Mouse (Mus musculus) layer of hippocampus, postnatal 14 days (tissue): ENCODE results near the gene Spaca5. TPM values are rescaled to one million over a fixed set of nuclear protein-coding genes. Genes with fewer than 3 reads are reported as not detected.

ENCODE experiments used
- DNase-seq, 2 experiments: peaks; one replicate each; pipeline ENCODE4 v3.0.0; 2021 to 2022; ENCODE audit warnings: low spot score in 2 of 2, mixed read lengths in 1 of 2
- long read RNA-seq, 2 experiments: library from polyadenylated mRNA; stranded (forward); transcript quantifications; one replicate each; pipeline ENCODE4 v2.0.0; 2021
- total RNA-seq, 2 experiments: library from RNA; stranded (reverse); gene quantifications; 2 replicates each; pipeline ENCODE4 v1.2.3; 2021

Gene Spaca5
- not detected for total RNA-seq
- long read RNA-seq, experiment 1, result 0 reads
- long read RNA-seq, experiment 2, result 0 reads

- no peak for DNase-seq
Measured at GRCm38 (mm10) chrX:21068106-21068505, at the start of gene Spaca5. Spaca5 (plus strand) TSS chrX:21068406.

- no peak for DNase-seq
Measured at GRCm38 (mm10) chrX:21061460-21061859, 6.7 kb upstream of the Spaca5 start.

GRCm38 (mm10) chrX:21061866-21062543 is 6.2 kb upstream of the Spaca5 start, which contains the start of gene Zfp182:
Zfp182 (minus strand) TSS chrX:21062316.
- DNase-seq, result peak; percentile 68 to 87

GRCm38 (mm10) chrX:21062544-21062890 is 5.7 kb upstream of the Spaca5 start:
- DNase-seq, result no peak

- DNase-seq, result no peak
Measured at GRCm38 (mm10) chrX:21088645-21088982, 20.4 kb downstream of the Spaca5 start.

- peak; percentile 62 to 77 for DNase-seq
Measured at GRCm38 (mm10) chrX:21088983-21089866, 21.0 kb downstream of the Spaca5 start, which contains the start of gene Zfp300. Zfp300 (minus strand) TSS chrX:21089527.

- DNase-seq, result no peak
Measured at GRCm38 (mm10) chrX:21089867-21090239, 21.6 kb downstream of the Spaca5 start.

- DNase-seq, result no peak
Measured at GRCm38 (mm10) chrX:21115520-21115919, 47.3 kb downstream of the Spaca5 start, which contains the start of gene Ssxa1. Ssxa1 (plus strand) TSS chrX:21115820.

Other genes starting within 250 kb of the Spaca5 start
- under 1 TPM in 1 of 2 experiments, not detected in 1; 0.41 TPM for gene Timp1, start 198.2 kb upstream of the Spaca5 start, total RNA-seq
- 100 to 1,000 TPM; 552 to 553 TPM for gene Syn1, start 147.4 kb upstream of the Spaca5 start, total RNA-seq
- 10 to 100 TPM in 1 of 2 experiments, 1 to 10 TPM in 1; 9.5 to 11.3 TPM for gene Cfp, start 136.9 kb upstream of the Spaca5 start, total RNA-seq
- 10 to 100 TPM; 46.1 to 47.8 TPM for gene Elk1, start 117.8 kb upstream of the Spaca5 start, total RNA-seq
- 10 to 100 TPM in 1 of 2 experiments, 1 to 10 TPM in 1; 9.4 to 11.3 TPM for gene Uxt, start 106.4 kb upstream of the Spaca5 start, total RNA-seq
- gene Zfp182, start 6.1 kb upstream of the Spaca5 start, total RNA-seq, result 10 to 100 TPM in 1 of 2 experiments, 1 to 10 TPM in 1; 9.0 to 10.8 TPM
- gene Zfp300, start 21.1 kb downstream of the Spaca5 start, total RNA-seq, result 1 to 10 TPM; 3.3 to 3.8 TPM
- not detected for gene Ssxa1, start 47.4 kb downstream of the Spaca5 start, total RNA-seq
- gene Gm21876, start 107.2 kb downstream of the Spaca5 start, total RNA-seq, result not detected